Mouse (Mus musculus): ENCODE measurements around the gene Fat1.
"Not testable (repeated sequence)": the region's sequence is repeated elsewhere in the genome, so short reads cannot be mapped to it uniquely, and the experiment has no call there.

Gene Fat1

GRCm38 (mm10) chr8:45010685-45011084, 75.4 kb downstream of the Fat1 start:
- peak; percentile 65 to 67 for DNase-seq

- no peak for DNase-seq
Measured at GRCm38 (mm10) chr8:45011774-45012173, 76.5 kb downstream of the Fat1 start.

GRCm38 (mm10) chr8:45013852-45014251, 78.6 kb downstream of the Fat1 start:
- no peak for DNase-seq

- no peak for DNase-seq
Measured at GRCm38 (mm10) chr8:45014498-45015067, 79.3 kb downstream of the Fat1 start.

GRCm38 (mm10) chr8:45015876-45016275, 80.6 kb downstream of the Fat1 start:
- DNase-seq: no peak

GRCm38 (mm10) chr8:45019241-45019640, 84.0 kb downstream of the Fat1 start:
- DNase-seq: no peak

GRCm38 (mm10) chr8:45021171-45021570, 85.9 kb downstream of the Fat1 start:
- peak; percentile 58 to 70 for DNase-seq

GRCm38 (mm10) chr8:45021911-45022665, 86.8 kb downstream of the Fat1 start:
- DNase-seq: peak; percentile 73 to 79

GRCm38 (mm10) chr8:45028081-45028497, 92.8 kb downstream of the Fat1 start:
- DNase-seq: peak; percentile 61 to 69

- DNase-seq: no peak
Measured at GRCm38 (mm10) chr8:45038350-45038749, 103.1 kb downstream of the Fat1 start.

GRCm38 (mm10) chr8:45044160-45044559, 108.9 kb downstream of the Fat1 start:
- DNase-seq: no peak

GRCm38 (mm10) chr8:45050451-45050850, 115.2 kb downstream of the Fat1 start:
- no peak for DNase-seq

- DNase-seq: no peak
Measured at GRCm38 (mm10) chr8:45051236-45051635, 116.0 kb downstream of the Fat1 start.

GRCm38 (mm10) chr8:45052205-45052604, 117.0 kb downstream of the Fat1 start:
- peak in 1 of 2 experiments; percentile 16 for DNase-seq

- no peak for DNase-seq
Measured at GRCm38 (mm10) chr8:45052618-45053017, 117.4 kb downstream of the Fat1 start.

GRCm38 (mm10) chr8:45055500-45055899, 120.3 kb downstream of the Fat1 start:
- DNase-seq: peak in 1 of 2 experiments; percentile 14

GRCm38 (mm10) chr8:45056810-45057209, 121.6 kb downstream of the Fat1 start:
- DNase-seq: peak; percentile 13 to 26

GRCm38 (mm10) chr8:45060083-45060482, 124.8 kb downstream of the Fat1 start:
- no peak for DNase-seq

- no peak for DNase-seq
Measured at GRCm38 (mm10) chr8:45062311-45062710, 127.1 kb downstream of the Fat1 start.

GRCm38 (mm10) chr8:45062982-45063924, 128.0 kb downstream of the Fat1 start:
- no peak for DNase-seq

- DNase-seq: no peak
Measured at GRCm38 (mm10) chr8:45064197-45064869, 129.1 kb downstream of the Fat1 start.

GRCm38 (mm10) chr8:45065391-45065790, 130.1 kb downstream of the Fat1 start:
- DNase-seq: not testable (repeated sequence)
